Mouse (Mus musculus) C2C12 (cell line): Measurements from ENCODE around the gene N4bp2l1.

Experiments
- CTCF ChIP-seq: IDR thresholded peaks from one replicate; pipeline ENCODE4 v1.5.1; 2011; ENCODE audit not compliant: control insufficient read depth, insufficient read depth, insufficient read length
- MYOD1 ChIP-seq: IDR thresholded peaks from one replicate; pipeline ENCODE4 v1.6.1; 2011; ENCODE audit warnings: low read depth; ENCODE audit not compliant: control insufficient read depth, insufficient read length

DNA sequence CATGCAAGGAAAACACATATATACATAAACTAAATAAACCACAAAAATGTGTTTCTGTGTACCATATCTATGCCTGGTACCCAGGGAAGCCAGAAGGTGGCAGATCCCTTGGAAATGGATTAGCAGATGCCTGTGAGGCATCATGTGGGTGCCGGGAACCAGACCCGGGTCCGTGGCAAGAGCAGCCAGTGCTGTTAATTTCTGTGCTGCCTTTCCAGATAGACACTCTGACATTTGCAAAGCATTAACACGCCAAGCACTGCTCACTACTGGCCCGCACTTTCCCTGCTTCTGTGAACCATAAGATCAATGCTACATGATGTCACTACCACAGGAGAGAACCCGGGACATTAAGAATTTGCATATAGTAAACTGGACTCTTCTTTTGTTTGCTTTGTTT, 9.1 kb upstream of the N4bp2l1 start:
- TF ChIP-seq MYOD1: no peak
- TF ChIP-seq CTCF: no peak
